Mouse (Mus musculus): ENCODE measurements around the gene Srms. TPM values are rescaled to one million over a fixed set of nuclear protein-coding genes. Genes with fewer than 3 reads are reported as not detected.

Srms gene
- polyA plus RNA-seq (2017; shearing (Covaris generic)) = under 1 TPM; 0.18 to 0.38 TPM

DNA sequence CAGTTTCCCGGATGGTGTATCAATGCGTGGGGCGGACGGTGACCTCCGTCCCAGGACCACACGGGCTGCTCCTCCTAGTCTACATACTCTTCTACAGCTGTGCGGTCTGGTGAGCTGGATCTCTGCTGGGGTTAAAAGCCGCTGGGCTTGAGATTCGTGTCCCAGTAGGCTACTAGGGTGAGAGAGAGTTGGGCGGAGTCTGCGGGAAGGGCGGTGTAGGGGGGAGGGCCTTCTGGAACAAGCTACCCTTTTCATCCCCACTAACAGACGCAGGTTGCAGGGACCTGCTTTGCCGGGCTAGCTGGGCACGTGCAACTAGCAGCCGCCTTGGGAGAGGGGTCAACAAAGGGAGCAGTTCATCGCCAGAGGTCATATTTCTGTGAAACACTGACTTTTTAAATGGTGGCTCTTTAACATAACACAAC, at the start of gene Srms:
TSS of gene Srms (minus strand) at position 165 of the 425 bp plus-strand sequence.
- peak; percentile 77 for ATAC-seq

DNA sequence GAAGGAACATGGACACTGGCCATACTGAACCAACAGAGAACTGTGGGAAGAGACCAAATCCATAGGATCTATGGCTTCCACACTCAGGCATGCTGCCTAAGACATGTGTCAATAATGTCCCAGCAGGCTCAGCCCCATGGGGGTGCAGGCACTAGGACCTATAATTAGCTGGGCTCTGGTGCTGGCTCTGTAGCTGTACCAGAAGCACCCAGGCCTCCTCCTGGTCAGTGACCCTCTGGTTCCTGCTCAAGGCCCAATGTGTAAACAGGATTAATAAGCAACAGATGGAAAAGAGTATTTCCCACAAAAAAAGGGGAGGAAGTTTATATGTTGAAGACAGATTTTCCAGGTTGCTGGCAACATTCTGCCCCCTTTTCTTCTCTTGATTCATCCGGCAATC, 40.3 kb upstream of the Srms start:
- no peak for ATAC-seq

DNA sequence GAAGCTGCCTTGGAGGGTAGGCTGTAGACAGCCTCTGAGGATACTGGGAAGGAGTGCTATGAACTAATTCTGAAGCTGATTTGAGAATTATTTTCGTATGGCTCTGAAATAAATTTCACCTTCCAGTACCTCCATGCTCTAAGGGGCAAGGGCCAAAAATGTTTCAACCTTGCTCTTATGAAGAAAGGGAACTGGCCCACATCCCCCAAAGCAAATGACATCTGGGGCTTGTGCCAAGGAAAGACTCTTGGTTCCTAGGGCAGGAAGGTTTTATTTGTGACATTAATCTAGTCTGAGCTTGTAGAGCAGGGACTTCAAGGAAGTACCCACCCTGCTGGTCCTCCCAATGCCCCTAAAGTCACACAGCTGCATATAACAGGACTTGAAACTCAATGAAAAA, 38.9 kb upstream of the Srms start:
- no peak for ATAC-seq

DNA sequence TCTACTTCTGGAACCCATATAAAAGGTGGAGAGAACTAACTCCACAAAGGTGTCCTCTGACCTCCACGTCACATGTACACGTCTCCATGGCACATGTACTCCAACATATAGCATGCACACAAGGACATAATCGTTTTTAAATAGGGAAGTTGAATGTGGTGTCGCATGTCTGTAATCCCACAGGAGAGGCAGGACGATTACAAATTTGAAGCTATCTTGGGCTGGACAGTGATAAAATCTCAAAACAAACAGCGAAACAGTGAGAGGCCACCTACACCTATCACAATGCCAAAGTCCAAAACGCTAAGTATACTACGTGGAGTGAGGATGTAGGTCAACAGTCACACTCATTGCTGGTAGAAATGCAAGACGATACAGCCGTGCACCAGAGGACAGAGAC, 36.2 kb upstream of the Srms start:
- no peak for ATAC-seq

DNA sequence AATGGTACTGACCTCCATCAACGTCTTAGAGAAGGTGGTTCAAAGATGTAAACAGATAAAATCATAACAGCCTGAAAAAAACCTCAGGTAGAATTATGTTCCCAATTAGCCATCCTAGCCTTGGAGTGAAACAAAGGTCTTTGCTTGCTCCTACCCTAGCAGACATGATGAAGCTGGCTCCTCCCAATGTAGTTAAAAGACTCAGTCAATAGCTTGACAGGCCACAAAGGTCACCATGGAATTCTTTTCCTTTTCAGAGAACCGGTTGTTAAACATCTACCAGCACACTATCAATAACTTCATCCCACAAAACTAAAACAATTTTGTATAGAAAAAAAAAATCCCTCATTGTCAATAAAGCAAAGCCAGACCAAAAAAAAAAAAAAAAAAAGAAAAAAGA, 32.0 kb upstream of the Srms start:
- no peak for ATAC-seq

- no peak for ATAC-seq
These were observed 30.9 kb upstream of the Srms start for GRCm38 (mm10) chr2:181243706-181244394.

- no peak for ATAC-seq
These were observed 29.3 kb upstream of the Srms start for GRCm38 (mm10) chr2:181242314-181242665.

DNA sequence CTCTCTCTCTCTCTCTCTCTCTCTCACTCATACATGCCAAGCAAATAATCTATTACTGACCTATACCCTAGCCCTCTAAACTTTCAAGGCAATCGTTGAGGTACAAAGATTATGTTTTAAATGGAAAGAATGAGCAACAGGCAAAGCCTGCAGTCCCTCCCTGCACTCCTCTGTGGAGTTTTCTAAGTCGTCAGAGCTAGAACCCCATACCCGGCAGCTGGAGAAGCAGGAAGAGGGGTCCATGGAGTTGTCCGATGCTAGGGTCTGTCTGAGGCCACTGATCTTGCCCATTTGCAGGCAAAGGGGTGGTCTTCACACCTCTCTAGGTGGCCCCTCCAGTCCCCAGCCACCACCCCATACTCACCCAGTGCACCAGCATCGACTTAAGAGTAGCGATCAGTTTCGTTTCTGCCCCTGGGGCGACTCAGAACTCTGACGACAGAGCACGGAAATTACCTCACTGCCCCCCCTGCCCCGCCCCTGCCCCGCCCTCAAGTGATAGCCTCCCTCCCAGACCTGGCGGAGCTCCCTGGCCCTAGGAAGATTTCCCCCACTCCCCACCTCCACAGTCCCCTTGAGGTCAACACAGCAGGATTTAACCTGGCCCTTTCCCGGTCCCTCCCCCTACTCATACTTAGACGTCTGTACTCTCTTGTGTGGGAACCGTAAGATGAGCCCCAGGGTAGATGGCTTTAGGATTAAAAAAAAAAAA, 28.8 kb upstream of the Srms start, which contains the start of gene Helz2:
TSS of gene Helz2 (minus strand) at position 426 of the 712 bp plus-strand sequence.
- peak; percentile 91 for ATAC-seq

DNA sequence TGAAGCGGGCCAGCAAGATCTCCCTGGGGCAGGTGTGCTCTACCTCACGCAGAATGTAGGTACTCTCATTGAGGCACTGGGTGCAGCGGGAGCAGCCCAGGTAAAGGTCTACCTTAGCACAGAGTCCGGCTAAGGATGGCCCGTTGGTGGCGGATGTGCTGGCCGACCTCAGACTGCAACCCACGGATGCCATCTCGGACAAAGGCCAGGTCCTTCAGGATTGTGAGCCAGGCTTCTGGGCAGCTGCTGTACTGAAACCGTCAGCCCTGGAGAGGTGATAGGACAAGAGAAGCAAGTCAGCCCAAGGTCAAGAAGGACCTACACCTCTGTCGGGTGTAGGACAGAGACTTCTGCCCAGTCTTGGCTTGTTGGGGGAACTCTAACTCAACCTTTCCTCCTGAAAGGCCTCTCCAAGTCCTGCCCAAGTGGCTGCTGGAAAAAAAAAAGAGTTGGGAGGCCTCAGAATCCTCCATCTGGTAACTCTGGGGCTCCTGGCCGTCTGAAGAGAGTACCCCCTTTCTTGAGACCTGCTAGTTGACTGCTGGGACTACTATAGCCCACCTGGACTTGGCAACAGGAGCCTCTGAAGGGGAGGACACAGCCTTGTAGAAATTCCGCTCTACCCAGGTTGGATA, 27.9 kb upstream of the Srms start:
- ATAC-seq = no peak

- ATAC-seq = no peak
These were observed 26.3 kb upstream of the Srms start for GRCm38 (mm10) chr2:181239261-181239660.

DNA sequence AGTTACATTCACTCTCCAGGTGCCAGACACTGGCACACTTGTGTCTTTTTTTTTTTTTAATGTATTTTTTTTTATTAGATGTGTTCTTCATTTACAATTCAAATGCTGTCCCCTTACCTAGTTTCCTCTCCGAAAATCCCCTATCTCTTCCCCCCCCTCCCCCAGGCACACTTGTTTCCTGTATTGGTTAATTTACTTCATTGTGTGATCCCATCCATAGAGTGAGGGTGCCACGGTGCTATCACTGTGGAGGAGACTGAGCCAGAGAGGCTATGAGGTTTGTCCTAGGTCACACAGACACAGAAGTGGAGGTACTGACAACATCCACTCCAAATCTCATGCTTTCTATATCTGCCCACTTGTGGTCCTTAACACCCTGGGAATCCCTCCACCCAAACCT, 25.9 kb upstream of the Srms start:
- ATAC-seq = no peak

DNA sequence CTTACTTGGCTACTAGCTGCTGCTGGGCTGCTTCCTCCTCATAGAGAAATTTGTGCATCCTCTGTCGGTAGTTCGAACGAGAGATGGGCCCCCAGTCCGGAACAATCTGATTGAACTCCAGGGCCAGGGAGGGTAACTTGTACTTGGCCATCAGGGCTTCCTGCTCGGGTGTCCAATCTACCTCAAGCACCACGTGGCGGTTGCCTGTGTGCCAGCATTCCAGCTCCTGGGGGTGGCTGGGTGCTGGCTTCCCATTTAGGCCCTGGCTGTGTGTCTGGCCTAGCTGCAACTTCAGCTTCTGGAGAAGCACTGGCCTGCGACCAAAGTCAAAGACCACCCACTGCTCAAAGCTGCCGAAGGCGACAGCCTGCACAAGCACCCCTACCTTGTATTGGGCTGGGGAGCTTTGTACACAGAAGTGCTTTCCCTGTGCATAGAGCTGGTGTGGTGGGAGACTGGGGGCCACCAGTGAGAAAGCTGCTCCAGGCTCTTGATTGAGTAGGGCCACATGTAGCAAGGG, 25.2 kb upstream of the Srms start:
- no peak for ATAC-seq

- no peak for ATAC-seq
These were observed 24.4 kb upstream of the Srms start for GRCm38 (mm10) chr2:181237251-181238014.

DNA sequence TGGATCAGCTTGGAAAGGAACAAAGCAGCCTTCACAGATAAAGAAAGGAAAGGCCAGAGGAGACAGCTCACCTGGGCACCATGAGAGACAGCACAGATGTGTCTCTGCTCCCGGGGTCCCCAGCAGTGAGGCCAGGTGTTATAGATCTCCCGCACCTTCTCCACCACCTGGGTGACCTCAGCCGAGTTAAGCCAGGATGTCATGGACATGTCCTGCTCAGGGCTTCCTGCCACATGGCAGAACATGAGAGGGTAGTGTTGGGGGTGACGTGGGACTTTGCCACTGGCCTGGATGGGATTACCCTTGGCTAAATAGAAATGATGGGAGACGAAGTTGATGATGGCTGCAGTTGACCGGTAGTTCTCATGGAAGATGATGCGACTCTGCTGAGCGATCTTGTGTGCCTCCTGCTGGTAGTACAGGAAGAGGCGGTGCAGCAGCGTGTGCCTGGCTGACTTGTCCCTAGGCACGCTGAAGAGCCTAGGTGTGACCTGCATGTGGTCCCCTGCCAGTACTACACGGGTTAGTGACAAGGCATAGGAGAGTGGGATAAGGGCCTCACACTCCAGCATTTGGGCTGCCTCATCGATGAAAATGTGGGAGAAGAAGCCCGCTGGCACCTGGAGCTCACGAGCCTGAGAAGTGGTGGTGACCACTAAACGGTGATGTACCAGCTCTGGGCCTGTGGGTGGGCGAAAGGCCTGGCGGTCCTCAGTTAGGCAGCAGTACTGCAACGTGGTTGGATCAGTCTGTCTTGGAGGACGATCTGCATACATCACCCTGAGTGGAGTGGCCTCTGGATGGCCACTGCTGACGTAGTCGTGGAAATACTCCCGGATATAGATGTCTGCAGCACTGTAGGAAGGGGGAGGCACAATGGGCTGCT, 22.9 kb upstream of the Srms start:
- no peak for ATAC-seq

- no peak for ATAC-seq
These were observed 21.7 kb upstream of the Srms start for GRCm38 (mm10) chr2:181234680-181235079.

GRCm38 (mm10) chr2:181233443-181233842, 20.5 kb upstream of the Srms start:
- ATAC-seq = no peak

- no peak for ATAC-seq
These were observed 18.2 kb upstream of the Srms start for GRCm38 (mm10) chr2:181231171-181231570.

DNA sequence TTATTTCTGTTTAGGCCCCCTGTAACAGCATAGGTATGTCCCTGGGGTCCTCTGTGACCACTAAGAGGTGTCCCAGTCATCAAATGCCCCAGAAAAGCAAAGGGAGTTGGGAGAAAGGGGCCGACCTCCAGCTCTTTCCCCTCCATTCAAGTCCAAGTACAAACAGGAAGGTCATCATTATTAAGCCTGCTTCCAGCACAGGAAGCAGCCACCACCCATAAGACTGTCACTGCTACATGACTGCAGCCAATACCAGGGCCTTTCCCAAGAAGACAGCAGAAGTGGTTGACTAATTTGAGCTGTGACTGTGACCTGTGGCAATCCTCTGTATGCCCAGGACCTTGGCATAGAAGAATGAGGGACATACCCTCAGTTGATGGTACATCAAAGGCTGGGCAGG, 15.3 kb upstream of the Srms start:
- ATAC-seq = no peak

DNA sequence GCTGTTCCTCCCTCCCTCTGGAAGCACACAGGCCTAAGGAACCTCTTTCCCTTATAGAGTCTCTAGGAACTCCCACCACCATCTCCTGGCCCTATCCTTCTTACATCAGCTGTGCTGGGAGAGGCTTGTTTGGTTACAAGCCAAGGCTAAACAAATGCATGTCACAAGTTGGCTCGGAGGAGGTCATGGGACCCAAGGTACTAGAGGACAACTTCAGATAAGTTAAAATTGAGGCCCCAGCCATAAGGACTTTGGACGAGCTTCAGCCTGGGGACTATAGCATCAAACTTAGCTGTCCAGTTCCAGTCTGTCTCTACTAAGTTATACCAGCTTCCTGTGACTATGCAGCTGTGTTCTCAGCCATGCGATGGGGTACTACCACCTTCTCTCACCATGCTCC, 14.1 kb upstream of the Srms start:
- ATAC-seq = no peak

GRCm38 (mm10) chr2:181224994-181225393, 12.0 kb upstream of the Srms start:
- no peak for ATAC-seq

- no peak for ATAC-seq
These were observed 7.4 kb upstream of the Srms start for GRCm38 (mm10) chr2:181220361-181220760.
